Mouse (Mus musculus) liver (tissue): ENCODE data around the gene Mef2c.

Experiments used
- DNase-seq: peaks from one replicate; pipeline ENCODE4 v3.0.0-alpha.2; 2020; ENCODE audit warnings: mixed read lengths

Gene Mef2c

DNA sequence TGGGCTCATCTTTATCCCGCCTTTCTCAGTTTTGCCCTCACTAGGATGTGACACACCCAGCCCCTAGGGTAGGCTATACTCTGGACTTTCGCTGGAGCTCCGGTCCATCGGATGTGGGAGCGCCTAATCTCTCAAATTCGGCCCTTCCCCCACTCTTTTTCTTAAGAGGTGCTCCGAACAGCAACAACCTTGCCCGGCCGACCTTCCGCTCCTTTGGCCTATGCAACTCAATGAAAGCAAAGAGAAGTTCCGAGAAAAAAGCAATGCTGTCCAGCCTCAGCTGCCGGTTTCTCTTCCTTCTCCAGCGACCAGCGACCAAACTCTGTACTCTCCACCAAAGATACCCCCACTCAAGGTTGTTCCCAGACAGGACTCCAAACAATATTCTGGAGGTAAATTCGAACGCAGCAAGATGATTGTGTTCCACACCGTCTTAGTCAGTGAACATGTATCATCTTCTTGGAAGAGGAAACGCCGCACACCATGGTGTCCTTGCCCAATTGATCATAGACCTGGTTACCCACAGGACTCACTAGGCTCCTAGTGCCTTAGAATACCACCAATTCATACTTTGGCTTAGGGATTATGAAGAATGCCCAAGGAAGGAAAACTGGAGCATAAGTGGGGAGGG is 209.9 kb downstream of the Mef2c start:
- DNase-seq = no peak

DNA sequence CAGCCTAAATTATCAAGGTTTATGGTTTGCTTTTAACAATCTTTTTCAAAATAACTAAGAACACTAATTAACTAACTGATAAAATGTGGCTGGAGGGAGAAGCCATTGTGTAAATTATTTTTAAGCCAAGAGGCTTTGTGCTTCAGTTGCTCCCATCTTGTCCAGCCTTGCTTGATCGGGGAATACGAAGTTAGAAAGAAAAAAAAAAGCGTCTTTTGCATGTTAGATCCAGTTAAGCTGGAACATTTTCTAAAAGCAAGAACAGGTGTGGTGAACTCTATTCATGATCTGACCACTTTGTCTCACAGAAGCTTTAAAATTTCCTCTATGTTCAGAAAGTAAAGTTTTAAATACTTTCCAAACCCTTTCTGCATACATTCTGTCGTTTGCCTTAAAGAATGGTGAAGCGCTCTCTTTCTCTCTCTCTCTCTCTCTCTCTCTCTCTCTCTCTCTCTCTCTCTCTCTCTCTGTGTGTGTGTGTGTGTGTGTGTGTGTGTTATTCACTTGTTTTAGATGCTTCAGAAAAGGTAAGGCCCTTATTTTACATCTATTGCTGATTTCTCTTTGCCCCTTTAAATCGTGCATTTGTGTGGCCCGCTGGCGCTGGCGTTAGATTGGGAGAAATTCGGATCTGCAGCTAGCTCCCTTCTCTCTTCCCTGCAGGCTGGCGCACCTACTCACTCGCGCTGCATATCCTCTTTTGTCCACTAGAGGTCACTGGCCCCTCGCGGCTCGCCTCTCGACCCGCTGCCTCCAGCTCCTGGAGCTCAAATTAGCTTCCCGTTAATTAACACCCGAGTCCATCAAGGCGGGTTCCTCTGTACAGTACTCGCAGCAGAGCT is 210.9 kb downstream of the Mef2c start:
- peak; percentile 66 for DNase-seq

DNA sequence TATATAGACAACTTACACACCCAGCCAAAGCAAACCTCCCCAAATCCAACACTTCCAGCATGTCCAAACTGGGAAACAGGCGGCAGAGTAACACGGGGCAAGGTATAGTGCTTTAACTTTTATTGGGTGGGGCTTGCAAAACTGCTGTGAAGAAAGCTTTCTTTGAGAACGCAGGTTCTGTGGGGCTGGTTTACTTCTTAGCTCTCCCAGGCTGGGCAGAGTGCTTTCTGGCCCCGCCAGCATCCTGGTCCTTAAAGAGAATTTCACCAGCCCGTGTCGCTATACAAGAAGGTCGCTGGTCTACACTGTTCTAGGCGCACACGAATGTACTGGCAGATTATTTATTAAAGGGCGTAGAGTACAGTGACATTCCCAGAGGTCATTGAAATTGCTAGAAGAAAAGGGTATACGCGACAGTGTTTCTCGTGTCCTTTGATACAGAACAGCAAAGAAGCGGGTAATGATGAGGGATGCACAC is 211.5 kb downstream of the Mef2c start:
- DNase-seq = no peak

DNA sequence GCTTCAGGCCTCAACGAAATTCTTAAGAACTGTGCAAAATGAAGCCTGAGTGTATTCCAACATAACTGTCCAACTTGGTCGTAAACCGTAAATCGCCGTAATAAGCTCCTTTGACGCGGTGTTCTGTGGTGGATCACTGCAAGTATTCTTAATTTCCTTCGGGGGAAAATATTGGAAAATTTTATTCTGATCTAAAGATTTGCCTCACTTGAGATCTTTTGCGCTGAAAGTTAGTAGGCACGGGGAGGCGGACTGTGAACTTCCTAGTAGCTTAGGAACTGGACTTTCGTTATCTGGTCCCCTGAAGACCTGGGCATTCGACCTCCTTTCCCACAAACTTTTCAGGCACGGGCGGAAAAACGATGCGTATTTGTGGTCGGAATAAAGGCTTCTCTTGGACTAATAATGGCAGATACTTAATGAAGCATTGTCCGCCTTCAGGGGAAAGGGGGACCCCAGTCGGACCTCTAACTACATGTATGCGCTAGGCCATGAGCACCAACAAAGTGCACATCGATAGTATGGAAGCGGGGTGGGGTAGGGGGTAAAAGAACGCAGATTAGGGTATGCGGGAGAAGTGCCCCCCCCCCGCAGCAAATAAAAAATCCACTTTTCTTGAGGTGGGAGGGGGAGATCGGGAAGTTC is 212.3 kb downstream of the Mef2c start:
- no peak for DNase-seq
